Mouse (Mus musculus): ENCODE results near the gene Unc13b.

DNA sequence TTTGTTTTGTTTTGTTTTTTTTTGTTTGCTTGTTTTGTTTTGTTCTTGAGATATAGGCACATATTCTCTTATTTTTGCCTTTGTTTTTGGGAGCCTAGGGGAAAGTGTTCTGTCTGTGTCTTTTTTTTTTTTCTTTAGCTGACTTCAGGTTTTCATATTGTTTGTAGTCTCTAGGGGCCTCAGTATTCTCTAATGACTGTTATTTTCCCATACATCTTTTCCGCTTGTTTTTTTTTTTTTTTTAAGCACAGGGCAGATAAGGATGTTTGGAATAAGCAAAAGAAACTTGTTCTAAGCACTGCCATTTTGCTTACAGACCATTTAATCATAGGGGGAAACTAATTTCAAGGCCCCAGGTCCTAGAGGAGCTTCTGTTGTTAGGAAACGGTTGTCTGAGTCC is 23.7 kb downstream of the Unc13b start:
- no peak for TF ChIP-seq CTCF (IDR thresholded peaks at IDR 0.05; ENCODE audit: borderline replicate concordance, insufficient read depth, low read depth, low read length)
- no peak for TF ChIP-seq POLR2A (IDR thresholded peaks at IDR 0.05; ENCODE audit: borderline replicate concordance, insufficient read depth, low read length)

Data from cerebellum, adult 2 months (tissue).